Mouse (Mus musculus) embryonic fibroblast, embryonic 13.5 days (primary cell): ENCODE results near the gene Slc39a13.

ENCODE experiments used
- CTCF ChIP-seq: IDR thresholded peaks from 2 replicates; pipeline ENCODE4 v1.5.1; 2011; ENCODE audit warnings: mild to moderate bottlenecking, control low read depth, low read length, moderate library complexity, borderline replicate concordance; ENCODE audit not compliant: insufficient read depth
- POLR2A ChIP-seq: IDR thresholded peaks from 2 replicates; pipeline ENCODE4 v1.6.1; 2011; ENCODE audit warnings: low read depth, mild to moderate bottlenecking, control low read depth, low read length, moderate library complexity

DNA sequence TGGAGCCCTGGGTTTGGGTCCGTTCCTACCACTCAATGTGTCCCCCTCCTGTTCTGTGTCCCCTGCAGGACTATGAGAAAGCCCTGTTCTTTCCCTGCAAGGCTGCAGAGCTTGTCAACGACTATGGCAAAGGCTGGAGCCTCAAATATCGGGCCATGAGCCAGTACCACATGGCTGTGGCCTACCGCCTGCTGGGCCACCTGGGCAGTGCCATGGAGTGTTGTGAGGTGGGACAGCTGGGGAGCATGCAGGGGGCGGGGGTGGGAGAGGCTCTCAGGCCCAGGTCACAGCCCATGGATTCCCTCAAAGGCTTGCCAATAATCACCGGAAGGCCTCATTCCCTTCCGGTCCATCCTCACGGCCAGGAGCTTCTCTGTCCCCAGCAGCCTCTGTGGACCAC is 28.4 kb downstream of the Slc39a13 start:
- TF ChIP-seq CTCF: no peak
- TF ChIP-seq POLR2A: no peak
